Mouse (Mus musculus): ENCODE measurements at regions not wholly inside any gene's neighbourhood (a gene's known extent, or its start where the extent isn't known, plus 50 kb on each side); places are given as distances from the start of the nearest gene placed in this dataset.

- no peaks in the 10 kb centered on the region for H3K9me3 ChIP-seq (ENCODE audit: control insufficient read depth, low read length)
- H3K36me3 ChIP-seq (ENCODE audit: control insufficient read depth, insufficient read depth, low read length) = no peaks in the 10 kb centered on the region
- H3K9ac ChIP-seq (ENCODE audit: low read length) = no peak overlapping the region
- ATAC-seq (replicated peaks; ENCODE audit: low FRiP score, low TSS enrichment, low read depth) (peak; percentile 68), DNase-seq (ENCODE audit: low spot score) (no peak)
- 68% methylated on average over 6 of the region's 6 CpGs for WGBS
- no peak overlapping the region for H3K4me3 ChIP-seq (ENCODE audit: low read depth, low read length)
- H3K27me3 ChIP-seq (replicated peaks; ENCODE audit: control insufficient read depth, insufficient read depth, low read length) = no peaks in the 10 kb centered on the region
- H3K27ac ChIP-seq (ENCODE audit: low read depth) = no peak overlapping the region
- H3K4me1 ChIP-seq (replicated peaks; ENCODE audit: control insufficient read depth, insufficient read depth, low read length) = no peaks in the 10 kb centered on the region
- H3K4me2 ChIP-seq (ENCODE audit: low read length) = no peak overlapping the region
These were observed 133.7 kb upstream of the Crbn start for GRCm38 (mm10) chr6:106933584-106933983.

GRCm38 (mm10) chr6:106946227-106946927 is 146.5 kb upstream of the Crbn start:
- no peaks in the 10 kb centered on the region for H3K4me1 ChIP-seq (replicated peaks; ENCODE audit: control insufficient read depth, insufficient read depth, low read length)
- H3K27me3 ChIP-seq (replicated peaks; ENCODE audit: control insufficient read depth, insufficient read depth, low read length) = no peaks in the 10 kb centered on the region
- no peaks in the 10 kb centered on the region for H3K9me3 ChIP-seq (ENCODE audit: control insufficient read depth, low read length)
- H3K4me2 ChIP-seq (ENCODE audit: low read length) = no peak overlapping the region
- H3K36me3 ChIP-seq (ENCODE audit: control insufficient read depth, insufficient read depth, low read length) = no peaks in the 10 kb centered on the region
- WGBS = 64% methylated on average over 3 of the region's 3 CpGs
- no peak overlapping the region for H3K9ac ChIP-seq (ENCODE audit: low read length)
- ATAC-seq (replicated peaks; ENCODE audit: low FRiP score, low TSS enrichment, low read depth) = peak; percentile 85
- H3K27ac ChIP-seq (ENCODE audit: low read depth) = no peak overlapping the region
- DNase-seq (ENCODE audit: low spot score) = no peak
- no peak overlapping the region for H3K4me3 ChIP-seq (ENCODE audit: low read depth, low read length)

- 68% methylated on average over 4 of the region's 4 CpGs for WGBS
- Histone ChIP-seq H3K4me2 (ENCODE audit: low read length) (no peak overlapping the region), H3K9me3 (ENCODE audit: control insufficient read depth, low read length) (no peaks in the 10 kb centered on the region), H3K27ac (ENCODE audit: low read depth) (no peak overlapping the region), H3K36me3 (ENCODE audit: control insufficient read depth, insufficient read depth, low read length) (no peaks in the 10 kb centered on the region), H3K9ac (ENCODE audit: low read length) (no peak overlapping the region), H3K27me3 (replicated peaks; ENCODE audit: control insufficient read depth, insufficient read depth, low read length) (no peaks in the 10 kb centered on the region), H3K4me1 (replicated peaks; ENCODE audit: control insufficient read depth, insufficient read depth, low read length) (no peaks in the 10 kb centered on the region), H3K4me3 (ENCODE audit: low read depth, low read length) (no peak overlapping the region)
- DNase-seq (ENCODE audit: low spot score) = no peak
- ATAC-seq (replicated peaks; ENCODE audit: low FRiP score, low TSS enrichment, low read depth) = no peak
These were observed 151.0 kb upstream of the Crbn start for GRCm38 (mm10) chr6:106950909-106951308.

- WGBS = 78% methylated on average over 2 of the region's 2 CpGs
- Histone ChIP-seq H3K4me3 (ENCODE audit: low read depth, low read length) (no peak overlapping the region), H3K9ac (ENCODE audit: low read length) (no peak overlapping the region), H3K4me2 (ENCODE audit: low read length) (no peak overlapping the region), H3K9me3 (ENCODE audit: control insufficient read depth, low read length) (no peaks in the 10 kb centered on the region), H3K4me1 (replicated peaks; ENCODE audit: control insufficient read depth, insufficient read depth, low read length) (no peaks in the 10 kb centered on the region), H3K36me3 (ENCODE audit: control insufficient read depth, insufficient read depth, low read length) (no peaks in the 10 kb centered on the region), H3K27me3 (replicated peaks; ENCODE audit: control insufficient read depth, insufficient read depth, low read length) (no peaks in the 10 kb centered on the region), H3K27ac (ENCODE audit: low read depth) (no peak overlapping the region)
- no peak for ATAC-seq (replicated peaks; ENCODE audit: low FRiP score, low TSS enrichment, low read depth)
- no peak for DNase-seq (ENCODE audit: low spot score)
These were observed 161.4 kb upstream of the Crbn start for GRCm38 (mm10) chr6:106961320-106961719.

- no peaks in the 10 kb centered on the region for H3K4me1 ChIP-seq (replicated peaks; ENCODE audit: control insufficient read depth, insufficient read depth, low read length)
- 97% methylated on average over 1 of the region's 1 CpGs for WGBS
- no peak for DNase-seq (ENCODE audit: low spot score)
These were observed 164.5 kb upstream of the Crbn start for GRCm38 (mm10) chr6:106964337-106964736.

GRCm38 (mm10) chr6:106975439-106975838 is 175.6 kb upstream of the Crbn start:
- Histone ChIP-seq H3K9me3 (ENCODE audit: control insufficient read depth, low read length) (no peaks in the 10 kb centered on the region), H3K4me1 (replicated peaks; ENCODE audit: control insufficient read depth, insufficient read depth, low read length) (no peaks in the 10 kb centered on the region), H3K36me3 (ENCODE audit: control insufficient read depth, insufficient read depth, low read length) (no peaks in the 10 kb centered on the region), H3K27me3 (replicated peaks; ENCODE audit: control insufficient read depth, insufficient read depth, low read length) (no peaks in the 10 kb centered on the region), H3K9ac (ENCODE audit: low read length) (no peak overlapping the region), H3K4me2 (ENCODE audit: low read length) (no peak overlapping the region), H3K27ac (ENCODE audit: low read depth) (no peak overlapping the region), H3K4me3 (ENCODE audit: low read depth, low read length) (no peak overlapping the region)
- 47% methylated on average over 2 of the region's 2 CpGs for WGBS
- DNase-seq (ENCODE audit: low spot score) = no peak
- ATAC-seq (replicated peaks; ENCODE audit: low FRiP score, low TSS enrichment, low read depth) = no peak

More at GRCm38 (mm10) chr6:106964337-106964736, 164.5 kb upstream of the Crbn start:
- H3K9ac ChIP-seq (ENCODE audit: low read length) = no peak overlapping the region
- no peaks in the 10 kb centered on the region for H3K36me3 ChIP-seq (ENCODE audit: control insufficient read depth, insufficient read depth, low read length)
- H3K27ac ChIP-seq (ENCODE audit: low read depth) = no peak overlapping the region
- H3K4me3 ChIP-seq (ENCODE audit: low read depth, low read length) = no peak overlapping the region
- no peak for ATAC-seq (replicated peaks; ENCODE audit: low FRiP score, low TSS enrichment, low read depth)
- H3K27me3 ChIP-seq (replicated peaks; ENCODE audit: control insufficient read depth, insufficient read depth, low read length) = no peaks in the 10 kb centered on the region
- no peaks in the 10 kb centered on the region for H3K9me3 ChIP-seq (ENCODE audit: control insufficient read depth, low read length)
- H3K4me2 ChIP-seq (ENCODE audit: low read length) = no peak overlapping the region

GRCm38 (mm10) chr6:106978721-106979120 is 178.8 kb upstream of the Crbn start:
- ATAC-seq (replicated peaks; ENCODE audit: low FRiP score, low TSS enrichment, low read depth) = no peak

GRCm38 (mm10) chr6:106979755-106980154 is 179.9 kb upstream of the Crbn start:
- no peaks in the 10 kb centered on the region for H3K9me3 ChIP-seq (ENCODE audit: control insufficient read depth, low read length)
- H3K36me3 ChIP-seq (ENCODE audit: control insufficient read depth, insufficient read depth, low read length) = no peaks in the 10 kb centered on the region
- ATAC-seq (replicated peaks; ENCODE audit: low FRiP score, low TSS enrichment, low read depth) = no peak
- no peak overlapping the region for H3K9ac ChIP-seq (ENCODE audit: low read length)
- H3K4me3 ChIP-seq (ENCODE audit: low read depth, low read length) = no peak overlapping the region
- H3K27me3 ChIP-seq (replicated peaks; ENCODE audit: control insufficient read depth, insufficient read depth, low read length) = no peaks in the 10 kb centered on the region
- no peak overlapping the region for H3K4me2 ChIP-seq (ENCODE audit: low read length)
- DNase-seq (ENCODE audit: low spot score) = no peak
- WGBS = 85% methylated on average over 3 of the region's 3 CpGs
- no peaks in the 10 kb centered on the region for H3K4me1 ChIP-seq (replicated peaks; ENCODE audit: control insufficient read depth, insufficient read depth, low read length)
- no peak overlapping the region for H3K27ac ChIP-seq (ENCODE audit: low read depth)

More at GRCm38 (mm10) chr6:106978721-106979120, 178.8 kb upstream of the Crbn start:
- DNase-seq (ENCODE audit: low spot score) = no peak
- Histone ChIP-seq H3K4me3 (ENCODE audit: low read depth, low read length) (no peak overlapping the region), H3K36me3 (ENCODE audit: control insufficient read depth, insufficient read depth, low read length) (no peaks in the 10 kb centered on the region), H3K4me1 (replicated peaks; ENCODE audit: control insufficient read depth, insufficient read depth, low read length) (no peaks in the 10 kb centered on the region), H3K4me2 (ENCODE audit: low read length) (no peak overlapping the region), H3K9ac (ENCODE audit: low read length) (no peak overlapping the region), H3K9me3 (ENCODE audit: control insufficient read depth, low read length) (no peaks in the 10 kb centered on the region), H3K27ac (ENCODE audit: low read depth) (no peak overlapping the region), H3K27me3 (replicated peaks; ENCODE audit: control insufficient read depth, insufficient read depth, low read length) (no peaks in the 10 kb centered on the region)

GRCm38 (mm10) chr6:106980188-106980587 is 180.3 kb upstream of the Crbn start:
- Histone ChIP-seq H3K9ac (ENCODE audit: low read length) (no peak overlapping the region), H3K9me3 (ENCODE audit: control insufficient read depth, low read length) (no peaks in the 10 kb centered on the region), H3K4me3 (ENCODE audit: low read depth, low read length) (no peak overlapping the region), H3K27ac (ENCODE audit: low read depth) (no peak overlapping the region), H3K4me1 (replicated peaks; ENCODE audit: control insufficient read depth, insufficient read depth, low read length) (no peaks in the 10 kb centered on the region), H3K27me3 (replicated peaks; ENCODE audit: control insufficient read depth, insufficient read depth, low read length) (no peaks in the 10 kb centered on the region), H3K36me3 (ENCODE audit: control insufficient read depth, insufficient read depth, low read length) (no peaks in the 10 kb centered on the region), H3K4me2 (ENCODE audit: low read length) (no peak overlapping the region)
- no peak for DNase-seq (ENCODE audit: low spot score)
- ATAC-seq (replicated peaks; ENCODE audit: low FRiP score, low TSS enrichment, low read depth) = no peak
- 86% methylated on average over 4 of the region's 4 CpGs for WGBS

Data from intestine, embryonic 14.5 days (tissue).